Mouse (Mus musculus) midbrain, embryonic 16.5 days (tissue): ENCODE measurements around the gene 4933424G06Rik. TPM values are rescaled to one million over a fixed set of nuclear protein-coding genes. Genes with fewer than 3 reads are reported as not detected.

ENCODE experiments used
- ATAC-seq: fragments of 200-750 bp; cut with Nextera tagmentation; 2 replicates; pipeline ENCODE4 v1.8.0; 2017; ENCODE audit warnings: moderate TSS enrichment
- H3K27ac ChIP-seq: fragments of 300-500 bp; sonication (generic); 2 replicates; pipeline ENCODE4 v1.5.1; 2014; ENCODE audit warnings: mild to moderate bottlenecking, low read length, mixed read lengths
- H3K27me3 ChIP-seq: fragments of 300-500 bp; sonication (generic); 2 replicates; pipeline ENCODE4 v1.6.1; 2014; ENCODE audit warnings: low read depth, low read length, mixed read lengths; ENCODE audit not compliant: control insufficient read depth, insufficient read depth
- H3K36me3 ChIP-seq: fragments of 300-500 bp; sonication (generic); 2 replicates; pipeline ENCODE4 v1.6.1; 2014; ENCODE audit warnings: mild to moderate bottlenecking, low read length, moderate library complexity, mixed read lengths; ENCODE audit not compliant: control insufficient read depth, insufficient read depth
- H3K4me1 ChIP-seq: fragments of 300-500 bp; sonication (generic); 2 replicates; pipeline ENCODE4 v1.6.1; 2014; ENCODE audit warnings: mild to moderate bottlenecking, low read length, mixed read lengths; ENCODE audit not compliant: control insufficient read depth, insufficient read depth
- H3K4me2 ChIP-seq: fragments of 300-500 bp; sonication (generic); 2 replicates; pipeline ENCODE4 v1.6.1; 2014; ENCODE audit warnings: mild to moderate bottlenecking, low read length, mixed read lengths
- H3K4me3 ChIP-seq: fragments of 300-500 bp; sonication (generic); 2 replicates; pipeline ENCODE4 v1.5.1; 2014; ENCODE audit warnings: low read depth, mild to moderate bottlenecking, low read length, moderate library complexity, mixed read lengths
- H3K9ac ChIP-seq: fragments of 300-500 bp; sonication (generic); 2 replicates; pipeline ENCODE4 v1.6.1; 2014; ENCODE audit warnings: low read depth, low read length, mixed read lengths
- H3K9me3 ChIP-seq: fragments of 300-500 bp; sonication (generic); replicated peaks from 2 replicates; pipeline ENCODE4 v1.6.1; 2014; ENCODE audit warnings: mild to moderate bottlenecking, low read length, mixed read lengths; ENCODE audit not compliant: control insufficient read depth, poor library complexity, severe bottlenecking
- WGBS: fragments of 180-500 bp; shearing (Covaris S2); extraction: QIAGEN DNeasy Blood & Tissue Kit; methylation state at CpG from one replicate; pipeline ENCODE4 v1.1.7; 2014; 5-methylcytosine and 5-hydroxymethylcytosine counted together
- polyA plus RNA-seq: library from polyadenylated mRNA; unstranded; fragments of >200 nt; fragmentation: Nextera tagmentation; extraction: Ambion mirVana; gene quantifications from 2 replicates; pipeline ENCODE4 v1.2.1, GENCODE M21; 2015

Gene 4933424G06Rik
- polyA plus RNA-seq, 1 experiment from 2014 or later: 0.75 TPM

DNA sequence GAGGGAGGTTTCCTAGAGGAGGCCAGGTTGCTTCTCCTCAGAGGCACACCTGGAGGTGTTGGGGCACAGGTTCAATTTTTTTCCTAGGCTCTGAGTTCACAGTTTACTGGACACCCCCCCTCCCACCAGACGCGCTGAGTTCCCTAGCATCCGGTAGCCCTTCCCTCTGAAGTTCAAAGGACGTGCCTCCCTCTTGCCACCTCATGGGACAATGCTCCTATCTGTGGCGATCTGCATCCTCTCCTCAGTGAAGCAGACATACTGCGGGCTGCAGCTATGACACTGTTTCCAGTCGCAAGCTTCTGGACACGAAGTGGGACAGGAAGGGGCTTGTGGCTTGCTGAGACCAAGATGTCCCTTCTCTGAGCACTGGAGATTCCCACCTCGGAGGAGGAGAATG lies 50.5 kb downstream of the 4933424G06Rik start:
- H3K4me3 ChIP-seq: no peak overlapping the region
- H3K36me3 ChIP-seq: no peaks in the 10 kb centered on the region
- no peak for ATAC-seq
- no peaks in the 10 kb centered on the region for H3K9me3 ChIP-seq
- no peak overlapping the region for H3K4me2 ChIP-seq
- WGBS: 85% methylated on average over 9 of the region's 9 CpGs
- H3K4me1 ChIP-seq: no peaks in the 10 kb centered on the region
- H3K27me3 ChIP-seq: no peaks in the 10 kb centered on the region
- no peak overlapping the region for H3K9ac ChIP-seq
- H3K27ac ChIP-seq: no peak overlapping the region

DNA sequence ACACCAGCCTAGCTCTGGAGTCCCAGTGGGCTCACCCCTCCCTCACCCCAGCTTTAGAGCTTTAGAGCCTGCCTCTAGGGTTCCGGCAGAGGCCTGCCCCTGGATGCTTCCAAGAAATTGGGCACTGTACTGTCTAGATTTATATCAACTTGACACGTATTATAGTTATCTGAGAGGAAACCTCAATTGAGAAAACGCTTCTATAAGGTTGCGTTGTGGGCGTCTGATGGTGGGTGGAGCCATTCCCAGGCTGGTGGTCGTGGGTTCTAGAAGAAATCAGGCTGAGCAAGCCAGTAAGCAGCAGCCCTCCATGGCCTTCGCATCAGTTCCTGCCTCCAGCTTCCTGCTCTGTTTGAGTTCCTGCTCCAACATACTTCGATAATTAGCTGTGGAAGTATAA lies 51.1 kb downstream of the 4933424G06Rik start:
- H3K9ac ChIP-seq: no peak overlapping the region
- no peaks in the 10 kb centered on the region for H3K36me3 ChIP-seq
- no peak overlapping the region for H3K27ac ChIP-seq
- ATAC-seq: no peak
- no peaks in the 10 kb centered on the region for H3K4me1 ChIP-seq
- no peak overlapping the region for H3K4me2 ChIP-seq
- H3K27me3 ChIP-seq: no peaks in the 10 kb centered on the region
- 88% methylated on average over 8 of the region's 8 CpGs for WGBS
- H3K4me3 ChIP-seq: no peak overlapping the region
- no peaks in the 10 kb centered on the region for H3K9me3 ChIP-seq

DNA sequence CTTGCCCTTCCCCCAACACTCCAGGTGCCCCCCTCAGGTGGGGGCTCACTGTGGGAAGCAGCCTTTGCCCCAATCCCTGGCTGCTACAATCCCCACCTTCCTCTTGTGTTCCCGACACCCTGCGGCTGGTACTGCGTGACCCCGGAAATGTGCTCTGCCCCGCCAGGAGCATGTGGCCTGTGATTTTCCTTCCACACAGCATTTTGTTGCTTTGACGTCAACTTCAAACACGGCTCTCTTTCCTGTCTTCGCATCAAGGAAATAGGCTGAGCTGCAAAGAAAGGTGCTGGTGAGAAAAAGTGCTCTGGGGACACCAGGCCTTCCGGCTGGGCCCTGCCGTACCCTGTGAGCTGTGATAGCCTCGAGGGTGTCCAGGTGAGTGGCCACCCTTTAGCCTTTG lies 51.6 kb downstream of the 4933424G06Rik start, which contains the start of gene Zap70:
TSS of gene Zap70 (plus strand) at position 231 of the 400 bp plus-strand sequence.
- Histone ChIP-seq H3K4me1 (no peaks in the 10 kb centered on the region), H3K27ac (no peak within 1 kb of the TSS), H3K9ac (no peak within 1 kb of the TSS), H3K9me3 (no peaks in the 10 kb centered on the region), H3K4me3 (no peak within 1 kb of the TSS), H3K36me3 (no peaks in the 10 kb centered on the region), H3K4me2 (no peak within 1 kb of the TSS), H3K27me3 (no peaks in the 10 kb centered on the region)
- WGBS: 83% methylated on average over 11 of the region's 11 CpGs
- ATAC-seq: no peak

DNA sequence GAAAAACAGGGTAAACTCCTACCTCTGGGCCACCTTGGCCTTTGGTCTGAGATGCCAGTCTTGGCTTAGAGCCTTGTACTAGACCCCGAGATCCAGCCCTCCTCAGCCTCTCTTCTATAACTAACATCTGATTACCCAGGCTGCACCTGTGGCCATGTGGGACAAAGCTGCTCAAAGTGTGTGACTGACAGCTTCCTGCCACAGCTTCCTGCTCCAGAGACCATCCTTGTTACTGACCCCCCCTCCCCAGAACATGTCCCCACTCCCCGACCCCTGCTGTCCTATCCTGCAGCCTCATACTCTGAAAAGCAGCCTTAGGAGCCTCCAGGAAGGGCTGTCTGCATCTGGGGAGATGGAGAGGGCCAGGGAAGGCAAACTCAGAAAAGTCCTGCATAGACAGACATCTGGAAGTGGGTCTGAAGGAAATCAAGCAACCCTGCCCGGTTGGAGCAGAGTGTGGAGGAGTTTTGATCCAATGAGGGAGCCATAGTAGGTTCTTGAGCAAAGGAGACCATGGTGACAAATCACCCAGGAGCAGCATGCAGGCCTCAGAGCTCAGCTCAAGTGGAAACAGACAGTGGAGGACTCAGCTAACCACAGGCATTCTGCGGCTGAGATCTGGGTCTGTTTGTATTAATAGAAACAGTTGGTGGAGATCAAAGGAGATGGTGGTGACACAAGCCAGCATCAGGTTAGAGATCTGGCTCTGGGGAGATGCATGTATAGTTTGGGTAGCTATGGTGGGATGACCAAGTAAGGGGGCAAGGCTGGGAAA lies 56.7 kb downstream of the 4933424G06Rik start:
- no peaks in the 10 kb centered on the region for H3K36me3 ChIP-seq
- H3K27ac ChIP-seq: no peak overlapping the region
- H3K27me3 ChIP-seq: peaks cover 8% of the 10 kb centered on the region; the same call in 1 of the 2 replicates
- no peaks in the 10 kb centered on the region for H3K4me1 ChIP-seq
- no peak for ATAC-seq
- no peak overlapping the region for H3K4me3 ChIP-seq
- no peak overlapping the region for H3K4me2 ChIP-seq
- WGBS: 76% methylated on average over 4 of the region's 4 CpGs
- H3K9ac ChIP-seq: no peak overlapping the region
- no peaks in the 10 kb centered on the region for H3K9me3 ChIP-seq

DNA sequence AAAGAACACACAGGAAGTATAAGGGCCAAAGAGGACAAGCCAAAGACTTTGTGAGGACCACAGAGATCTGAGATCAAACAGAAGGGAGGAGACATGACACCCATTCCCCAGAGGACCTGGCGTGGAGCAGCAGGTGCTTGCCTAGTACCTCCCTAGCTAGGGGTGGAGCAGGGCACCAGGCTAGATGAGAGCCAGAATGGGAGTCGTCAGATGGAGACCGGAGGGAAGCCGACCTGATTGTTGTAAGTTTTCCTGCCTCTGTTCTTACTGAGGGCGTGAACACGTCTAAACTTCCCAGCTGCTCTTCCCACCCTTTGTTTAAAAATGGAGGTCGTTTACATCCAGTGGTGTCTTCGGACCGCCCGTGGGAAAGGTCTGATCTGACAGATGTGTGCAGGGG lies 57.4 kb downstream of the 4933424G06Rik start:
- Histone ChIP-seq H3K27ac (no peak overlapping the region), H3K4me2 (no peak overlapping the region), H3K4me3 (no peak overlapping the region), H3K9ac (no peak overlapping the region), H3K36me3 (no peaks in the 10 kb centered on the region), H3K4me1 (no peaks in the 10 kb centered on the region), H3K27me3 (peaks cover 8% of the 10 kb centered on the region; the same call in 1 of the 2 replicates), H3K9me3 (no peaks in the 10 kb centered on the region)
- WGBS: 55% methylated on average over 10 of the region's 10 CpGs
- no peak for ATAC-seq

DNA sequence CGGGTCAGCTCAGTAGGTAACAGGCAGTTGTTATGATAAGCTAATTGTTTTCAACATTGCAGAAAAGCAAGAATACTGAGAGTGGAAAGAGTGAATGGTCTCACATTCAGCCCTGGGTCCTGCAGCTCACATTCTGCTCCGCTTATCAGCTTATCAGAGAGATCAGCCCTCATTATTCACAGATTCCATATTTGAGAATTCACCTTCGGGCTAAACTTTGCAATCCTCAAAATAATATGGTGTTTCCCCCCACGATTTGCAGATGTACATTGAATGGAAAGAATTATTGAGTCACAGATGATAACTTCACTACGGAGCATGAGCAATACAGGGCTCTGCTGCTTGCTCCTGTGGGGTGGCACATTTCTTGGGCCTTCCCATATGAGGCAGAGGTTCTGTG lies 58.8 kb downstream of the 4933424G06Rik start:
- no peak overlapping the region for H3K27ac ChIP-seq
- H3K9ac ChIP-seq: no peak overlapping the region
- no peaks in the 10 kb centered on the region for H3K36me3 ChIP-seq
- H3K4me2 ChIP-seq: no peak overlapping the region
- 73% methylated on average over 5 of the region's 5 CpGs for WGBS
- H3K4me3 ChIP-seq: no peak overlapping the region
- ATAC-seq: no peak
- H3K4me1 ChIP-seq: no peaks in the 10 kb centered on the region
- H3K9me3 ChIP-seq: no peaks in the 10 kb centered on the region
- peaks cover 8% of the 10 kb centered on the region; the same call in 1 of the 2 replicates for H3K27me3 ChIP-seq

DNA sequence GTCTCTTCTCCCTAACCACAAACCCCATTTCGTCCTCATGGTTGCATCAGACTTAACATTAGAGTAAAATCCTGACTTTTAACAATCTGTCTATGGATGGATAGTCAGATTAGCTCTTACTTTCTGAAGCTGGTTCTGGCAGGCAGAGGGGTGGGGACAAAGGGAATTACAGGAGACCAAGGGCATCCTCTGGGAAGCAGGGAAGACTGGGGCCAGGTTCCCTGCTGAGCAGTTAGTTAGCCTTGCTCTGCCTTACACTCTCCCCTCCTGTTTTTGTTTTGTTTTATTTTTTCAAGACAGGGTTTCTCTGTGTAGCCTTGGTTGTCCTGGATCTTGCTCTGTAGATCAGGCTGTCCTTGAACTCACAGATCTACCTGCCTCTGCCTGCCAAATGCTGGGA lies 60.0 kb downstream of the 4933424G06Rik start:
- Histone ChIP-seq H3K27me3 (peaks cover 8% of the 10 kb centered on the region; the same call in 1 of the 2 replicates), H3K9me3 (no peaks in the 10 kb centered on the region), H3K36me3 (no peaks in the 10 kb centered on the region), H3K27ac (no peak overlapping the region), H3K4me3 (no peak overlapping the region), H3K9ac (no peak overlapping the region), H3K4me2 (no peak overlapping the region), H3K4me1 (no peaks in the 10 kb centered on the region)
- 83% methylated on average over 1 of the region's 1 CpGs for WGBS
- ATAC-seq: no peak

DNA sequence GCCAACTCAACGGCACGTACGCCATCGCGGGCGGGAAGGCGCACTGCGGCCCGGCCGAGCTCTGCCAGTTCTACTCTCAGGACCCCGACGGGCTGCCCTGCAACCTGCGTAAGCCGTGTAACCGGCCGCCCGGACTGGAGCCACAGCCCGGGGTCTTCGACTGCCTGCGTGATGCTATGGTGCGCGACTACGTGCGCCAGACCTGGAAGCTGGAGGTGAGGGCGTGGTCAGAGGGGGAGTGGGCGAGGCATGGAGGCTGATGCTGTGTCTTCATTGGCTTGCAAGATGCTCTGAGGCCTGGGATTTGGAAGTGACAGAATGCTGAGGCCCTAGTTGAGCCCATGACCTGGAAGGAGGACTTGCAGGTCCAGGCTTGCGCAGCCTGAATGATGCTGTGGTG lies 61.0 kb downstream of the 4933424G06Rik start:
- ATAC-seq: no peak
- WGBS: 12% methylated on average over 27 of the region's 27 CpGs
- H3K9ac ChIP-seq: no peak overlapping the region
- no peaks in the 10 kb centered on the region for H3K4me1 ChIP-seq
- H3K4me3 ChIP-seq: peak overlapping the region; percentile 15; the same call in 1 of the 2 replicates
- H3K36me3 ChIP-seq: no peaks in the 10 kb centered on the region
- H3K27ac ChIP-seq: no peak overlapping the region
- H3K4me2 ChIP-seq: peak overlapping the region; percentile 42
- no peaks in the 10 kb centered on the region for H3K9me3 ChIP-seq
- H3K27me3 ChIP-seq: peaks cover 8% of the 10 kb centered on the region; the same call in 1 of the 2 replicates

DNA sequence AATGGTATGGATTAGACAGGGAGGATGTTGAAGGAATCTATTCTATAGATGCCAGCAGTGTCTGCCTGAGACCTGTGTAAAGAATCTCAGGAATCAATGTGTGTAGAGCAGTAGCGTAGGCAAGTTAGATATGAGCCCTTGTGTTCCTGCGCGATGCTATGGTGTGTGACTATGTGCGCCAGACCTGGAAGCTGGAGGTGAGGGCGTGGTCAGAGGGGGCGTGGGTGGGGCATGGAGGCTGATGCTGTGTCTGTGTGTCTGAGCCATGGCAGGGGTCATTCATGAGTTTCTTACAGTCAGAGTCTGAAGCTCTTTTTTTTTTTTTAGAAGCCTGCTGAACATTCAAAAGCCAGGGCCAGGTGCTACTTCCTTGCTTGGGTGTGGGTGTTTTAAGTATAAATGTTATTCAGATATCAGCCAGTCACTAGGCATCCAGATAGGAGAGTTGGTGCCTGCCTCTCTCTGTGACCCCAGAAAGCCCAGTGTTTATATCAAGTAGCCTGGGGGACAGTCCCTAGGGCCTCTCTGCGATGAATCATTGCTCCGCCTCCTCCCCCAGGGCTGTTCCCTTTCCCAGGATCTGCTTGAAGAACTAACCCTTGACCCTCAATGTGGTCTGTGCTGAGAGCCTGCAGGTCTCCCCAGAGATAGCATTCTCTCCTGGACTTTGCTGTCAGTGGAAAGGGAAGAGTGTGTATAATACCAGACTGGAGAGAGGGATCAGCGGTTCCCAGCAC lies 62.4 kb downstream of the 4933424G06Rik start:
- Histone ChIP-seq H3K4me1 (no peaks in the 10 kb centered on the region), H3K9me3 (no peaks in the 10 kb centered on the region), H3K4me3 (no peak overlapping the region), H3K36me3 (no peaks in the 10 kb centered on the region), H3K9ac (no peak overlapping the region), H3K27ac (no peak overlapping the region), H3K27me3 (peaks cover 8% of the 10 kb centered on the region; the same call in 1 of the 2 replicates), H3K4me2 (no peak overlapping the region)
- ATAC-seq: no peak
- 87% methylated on average over 9 of the region's 9 CpGs for WGBS
